Mouse (Mus musculus): ENCODE measurements around the gene Scnn1a. TPM values are rescaled to one million over a fixed set of nuclear protein-coding genes. Genes with fewer than 3 reads are reported as not detected.
"Not testable (repeated sequence)": the region's sequence is repeated elsewhere in the genome, so short reads cannot be mapped to it uniquely, and the experiment has no call there.

Scnn1a gene
- total and polyA plus RNA-seq, 2 experiments from 2014 or later = 0.67 to 1.5 TPM

GRCm38 (mm10) chr6:125297149-125297820, 23.2 kb upstream of the Scnn1a start:
- no peak for DNase-seq
- TF ChIP-seq CTCF (IDR thresholded peaks at IDR 0.05; ENCODE audit: low read depth) = no peak
- Histone ChIP-seq H3K27ac (ENCODE audit: low read depth, low read length) (no peak overlapping the region), H3K9ac (no peak overlapping the region), H3K36me3 (ENCODE audit: insufficient read depth) (no peaks in the 10 kb centered on the region), H3K4me1 (ENCODE audit: insufficient read depth) (no peaks in the 10 kb centered on the region), H3K9me3 (ENCODE audit: low read length) (no peaks in the 10 kb centered on the region), H3K27me3 (ENCODE audit: insufficient read depth, low read length) (no peaks in the 10 kb centered on the region), H3K4me3 (ENCODE audit: low read depth, low read length) (no peak overlapping the region), H3K4me2 (ENCODE audit: low read depth) (no peak overlapping the region)
- ATAC-seq = no peak
- WGBS = 75% methylated on average over 5 of the region's 5 CpGs

GRCm38 (mm10) chr6:125300982-125301381, 19.5 kb upstream of the Scnn1a start:
- no peak for TF ChIP-seq CTCF (IDR thresholded peaks at IDR 0.05; ENCODE audit: low read depth)
- Histone ChIP-seq H3K4me2 (ENCODE audit: low read depth) (no peak overlapping the region), H3K9me3 (ENCODE audit: low read length) (no peaks in the 10 kb centered on the region), H3K9ac (no peak overlapping the region), H3K4me1 (ENCODE audit: insufficient read depth) (no peaks in the 10 kb centered on the region), H3K36me3 (ENCODE audit: insufficient read depth) (no peaks in the 10 kb centered on the region), H3K27ac (ENCODE audit: low read depth, low read length) (no peak overlapping the region), H3K27me3 (ENCODE audit: insufficient read depth, low read length) (no peaks in the 10 kb centered on the region), H3K4me3 (ENCODE audit: low read depth, low read length) (no peak overlapping the region)
- DNase-seq (no peak), ATAC-seq (no peak)
- 66% methylated on average over 1 of the region's 1 CpGs for WGBS

DNA sequence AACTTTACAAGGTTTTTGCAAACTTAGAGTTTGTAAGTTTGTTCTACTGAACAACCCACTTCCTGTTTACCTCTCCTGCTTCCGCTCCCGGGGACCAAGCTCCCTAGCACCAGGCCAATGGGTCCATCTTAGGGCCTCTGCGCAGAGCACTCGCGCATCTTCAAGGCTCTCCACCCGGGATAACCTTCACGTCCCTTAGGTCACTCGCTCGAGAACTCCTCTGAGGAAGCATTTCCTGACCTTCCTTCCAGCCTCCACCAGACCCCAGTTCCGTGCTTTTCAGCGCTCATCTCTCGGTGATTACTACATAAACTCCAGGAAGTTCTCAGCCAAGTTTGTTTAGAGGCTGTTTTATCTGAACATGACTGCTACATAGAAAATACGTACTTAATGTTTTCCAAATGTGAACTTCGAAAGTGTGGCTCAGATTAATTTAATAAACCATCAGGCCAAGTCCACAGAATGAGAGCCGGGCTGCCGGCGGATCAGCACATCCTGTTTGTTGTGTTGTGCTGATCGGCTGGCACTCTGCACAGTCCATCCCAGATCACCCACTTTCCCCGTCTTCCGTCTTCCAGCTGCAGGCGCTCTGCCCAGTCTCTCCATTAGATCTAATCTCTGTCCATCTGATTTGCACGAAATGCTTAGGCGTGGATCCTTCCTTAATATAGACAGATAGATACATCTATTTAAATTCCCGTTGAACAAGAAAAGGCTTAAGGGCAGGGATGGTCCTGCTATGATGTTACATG, 18.1 kb upstream of the Scnn1a start:
- DNase-seq = no peak
- no peaks in the 10 kb centered on the region for H3K36me3 ChIP-seq (ENCODE audit: insufficient read depth)
- H3K27ac ChIP-seq (ENCODE audit: low read depth, low read length) = no peak overlapping the region
- WGBS = 87% methylated on average over 24 of the region's 24 CpGs
- no peaks in the 10 kb centered on the region for H3K27me3 ChIP-seq (ENCODE audit: insufficient read depth, low read length)
- no peak overlapping the region for H3K9ac ChIP-seq
- TF ChIP-seq CTCF (IDR thresholded peaks at IDR 0.05; ENCODE audit: low read depth) = no peak
- H3K9me3 ChIP-seq (ENCODE audit: low read length) = no peaks in the 10 kb centered on the region
- H3K4me1 ChIP-seq (ENCODE audit: insufficient read depth) = no peaks in the 10 kb centered on the region
- ATAC-seq = no peak
- H3K4me3 ChIP-seq (ENCODE audit: low read depth, low read length) = no peak overlapping the region
- no peak overlapping the region for H3K4me2 ChIP-seq (ENCODE audit: low read depth)

DNA sequence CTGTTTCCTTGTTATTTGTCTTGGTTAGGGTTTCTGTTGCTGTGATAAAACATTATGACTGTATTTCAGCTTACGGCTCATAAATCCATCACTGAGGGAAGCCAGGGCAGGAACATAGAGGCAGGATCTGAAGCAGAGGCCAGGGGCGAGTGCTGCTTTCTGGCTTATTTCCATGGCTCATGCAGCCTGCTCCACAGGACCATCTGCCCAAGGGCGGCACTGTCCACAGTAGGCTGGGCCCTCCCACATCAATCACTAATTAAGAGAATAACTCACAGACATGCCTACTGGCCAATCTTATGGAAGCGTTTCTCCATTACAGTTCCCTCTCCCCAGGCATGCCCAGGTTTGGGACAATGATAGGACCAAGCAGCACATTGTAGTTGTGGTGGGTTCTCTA, 17.2 kb upstream of the Scnn1a start:
- Histone ChIP-seq H3K27ac (ENCODE audit: low read depth, low read length) (no peak overlapping the region), H3K9me3 (ENCODE audit: low read length) (no peaks in the 10 kb centered on the region), H3K4me3 (ENCODE audit: low read depth, low read length) (no peak overlapping the region), H3K27me3 (ENCODE audit: insufficient read depth, low read length) (no peaks in the 10 kb centered on the region), H3K36me3 (ENCODE audit: insufficient read depth) (no peaks in the 10 kb centered on the region), H3K9ac (no peak overlapping the region), H3K4me1 (ENCODE audit: insufficient read depth) (no peaks in the 10 kb centered on the region), H3K4me2 (ENCODE audit: low read depth) (no peak overlapping the region)
- WGBS = 51% methylated on average over 4 of the region's 4 CpGs
- ATAC-seq = no peak
- TF ChIP-seq CTCF (IDR thresholded peaks at IDR 0.05; ENCODE audit: low read depth) = no peak
- DNase-seq = no peak

DNA sequence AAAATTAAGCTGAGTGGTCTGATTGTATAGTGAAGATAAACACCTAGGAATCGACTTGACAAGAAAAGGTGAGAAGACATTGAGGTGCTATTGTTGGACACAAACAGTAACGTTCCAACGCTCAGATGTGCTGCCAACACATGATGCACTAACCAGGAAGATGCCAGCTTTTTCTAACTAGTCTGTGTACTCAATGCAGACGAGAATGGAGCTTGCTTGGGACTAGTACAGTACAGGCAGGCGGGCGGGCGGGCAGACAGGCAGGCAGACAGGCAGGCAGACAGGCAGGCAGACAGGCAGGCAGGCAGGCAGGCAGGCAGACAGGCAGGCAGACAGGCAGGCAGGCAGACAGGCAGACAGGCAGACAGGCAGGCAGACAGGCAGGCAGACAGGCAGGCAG, 16.1 kb upstream of the Scnn1a start:
- not testable (repeated sequence) for H3K4me3 ChIP-seq (ENCODE audit: low read depth, low read length); H3K27ac ChIP-seq (ENCODE audit: low read depth, low read length); H3K9me3 ChIP-seq (ENCODE audit: low read length); ATAC-seq; H3K4me1 ChIP-seq (ENCODE audit: insufficient read depth); H3K36me3 ChIP-seq (ENCODE audit: insufficient read depth); H3K27me3 ChIP-seq (ENCODE audit: insufficient read depth, low read length); H3K4me2 ChIP-seq (ENCODE audit: low read depth); DNase-seq; H3K9ac ChIP-seq
- 75% methylated on average over 7 of the region's 7 CpGs for WGBS

- H3K4me2 ChIP-seq (ENCODE audit: low read depth) = no peak overlapping the region
- no peaks in the 10 kb centered on the region for H3K4me1 ChIP-seq (ENCODE audit: insufficient read depth)
- no peaks in the 10 kb centered on the region for H3K36me3 ChIP-seq (ENCODE audit: insufficient read depth)
- ATAC-seq = no peak
- no peak for TF ChIP-seq CTCF (IDR thresholded peaks at IDR 0.05; ENCODE audit: low read depth)
- no peak overlapping the region for H3K27ac ChIP-seq (ENCODE audit: low read depth, low read length)
- no peaks in the 10 kb centered on the region for H3K9me3 ChIP-seq (ENCODE audit: low read length)
- WGBS = 90% methylated on average over 6 of the region's 6 CpGs
- no peaks in the 10 kb centered on the region for H3K27me3 ChIP-seq (ENCODE audit: insufficient read depth, low read length)
- no peak overlapping the region for H3K4me3 ChIP-seq (ENCODE audit: low read depth, low read length)
- no peak overlapping the region for H3K9ac ChIP-seq
- DNase-seq = no peak
These were observed 15.0 kb upstream of the Scnn1a start for GRCm38 (mm10) chr6:125305465-125305864.

DNA sequence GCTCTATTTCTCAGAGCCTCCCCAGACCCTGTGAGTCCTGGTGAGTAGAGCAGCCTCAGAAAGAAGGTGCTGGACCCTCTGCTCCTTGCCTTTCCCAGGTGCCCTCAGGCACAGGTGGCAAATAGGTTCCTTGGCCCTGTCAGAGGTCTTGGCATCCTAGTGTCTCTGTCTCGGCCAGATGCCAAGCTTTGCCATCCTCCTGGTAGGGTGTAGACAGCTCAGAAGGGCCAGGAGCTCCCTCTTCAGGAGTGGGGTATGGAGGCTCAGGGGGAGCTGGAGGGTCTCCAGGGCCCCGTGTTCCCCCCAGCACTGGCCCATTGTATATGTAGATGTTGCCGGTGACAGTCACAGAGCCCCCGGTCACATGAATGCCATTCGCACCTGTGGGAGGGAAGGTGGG, 13.4 kb upstream of the Scnn1a start:
- Histone ChIP-seq H3K4me3 (ENCODE audit: low read depth, low read length) (no peak overlapping the region), H3K4me1 (ENCODE audit: insufficient read depth) (no peaks in the 10 kb centered on the region), H3K9me3 (ENCODE audit: low read length) (no peaks in the 10 kb centered on the region), H3K36me3 (ENCODE audit: insufficient read depth) (no peaks in the 10 kb centered on the region), H3K4me2 (ENCODE audit: low read depth) (no peak overlapping the region), H3K9ac (no peak overlapping the region), H3K27me3 (ENCODE audit: insufficient read depth, low read length) (no peaks in the 10 kb centered on the region), H3K27ac (ENCODE audit: low read depth, low read length) (no peak overlapping the region)
- no peak for ATAC-seq
- TF ChIP-seq CTCF (IDR thresholded peaks at IDR 0.05; ENCODE audit: low read depth) = no peak
- no peak for DNase-seq
- 88% methylated on average over 5 of the region's 5 CpGs for WGBS
